Mouse (Mus musculus) liver, embryonic 16.5 days (tissue): ENCODE results near the gene Tmem40. TPM values are rescaled to one million over a fixed set of nuclear protein-coding genes. Genes with fewer than 3 reads are reported as not detected.

Source experiments
- ATAC-seq: fragments of 200-750 bp; cut with Nextera tagmentation; 2 replicates; pipeline ENCODE4 v1.8.0; 2017; ENCODE audit warnings: low read depth, mild to moderate bottlenecking, moderate number of reproducible peaks, moderate library complexity
- H3K27ac ChIP-seq: fragments of 300-500 bp; sonication (generic); 2 replicates; pipeline ENCODE4 v1.5.1; 2014; ENCODE audit warnings: mild to moderate bottlenecking, low read length
- H3K27me3 ChIP-seq: fragments of 300-500 bp; sonication (generic); 2 replicates; pipeline ENCODE4 v1.6.1; 2014; ENCODE audit warnings: low read depth, low read length, mixed read lengths; ENCODE audit not compliant: control insufficient read depth, insufficient read depth
- H3K36me3 ChIP-seq: fragments of 300-500 bp; sonication (generic); 2 replicates; pipeline ENCODE4 v1.6.1; 2014; ENCODE audit warnings: mild to moderate bottlenecking; ENCODE audit not compliant: control insufficient read depth, insufficient read depth
- H3K4me1 ChIP-seq: fragments of 300-500 bp; sonication (generic); 2 replicates; pipeline ENCODE4 v1.6.1; 2014; ENCODE audit warnings: low read depth, low read length, mixed read lengths; ENCODE audit not compliant: control insufficient read depth
- H3K4me2 ChIP-seq: fragments of 300-500 bp; sonication (generic); 2 replicates; pipeline ENCODE4 v1.6.1; 2014; ENCODE audit warnings: low read depth, low read length, mixed read lengths
- H3K4me3 ChIP-seq: fragments of 300-500 bp; sonication (generic); 2 replicates; pipeline ENCODE4 v1.5.1; 2014; ENCODE audit warnings: low read depth, mild to moderate bottlenecking, low read length
- H3K9ac ChIP-seq: fragments of 300-500 bp; sonication (generic); 2 replicates; pipeline ENCODE4 v1.6.1; 2014; ENCODE audit warnings: low read depth, low read length
- H3K9me3 ChIP-seq: fragments of 300-500 bp; sonication (generic); replicated peaks from 2 replicates; pipeline ENCODE4 v1.6.1; 2016; ENCODE audit warnings: low read length; ENCODE audit not compliant: control insufficient read depth
- WGBS: fragments of 180-500 bp; shearing (Covaris S2); extraction: QIAGEN DNeasy Blood & Tissue Kit; methylation state at CpG from one replicate; pipeline ENCODE4 v1.1.7; 2014; ENCODE audit not compliant: insufficient replicate concordance; 5-methylcytosine and 5-hydroxymethylcytosine counted together
- polyA plus RNA-seq: library from polyadenylated mRNA; unstranded; fragments of >200 nt; fragmentation: Nextera tagmentation; extraction: Ambion mirVana; gene quantifications from 2 replicates; pipeline ENCODE4 v1.2.1, GENCODE M21; 2015

Gene Tmem40
- polyA plus RNA-seq, 1 experiment from 2014 or later = 28.8 TPM

- H3K9ac ChIP-seq = no peak overlapping the region
- no peaks in the 10 kb centered on the region for H3K36me3 ChIP-seq
- no peak overlapping the region for H3K27ac ChIP-seq
- H3K27me3 ChIP-seq = no peaks in the 10 kb centered on the region
- H3K9me3 ChIP-seq = no peaks in the 10 kb centered on the region; the same call in 1 of the 2 replicates
- 0 out of 2 replicates have a peak, but pooled peaks have one; percentile 39 for ATAC-seq
- no peak overlapping the region for H3K4me2 ChIP-seq
- H3K4me3 ChIP-seq = no peak overlapping the region
- H3K4me1 ChIP-seq = no peaks in the 10 kb centered on the region
- 62% methylated on average over 1 of the region's 1 CpGs for WGBS
Observed at GRCm38 (mm10) chr6:115727108-115727507, 35.1 kb downstream of the Tmem40 start.

DNA sequence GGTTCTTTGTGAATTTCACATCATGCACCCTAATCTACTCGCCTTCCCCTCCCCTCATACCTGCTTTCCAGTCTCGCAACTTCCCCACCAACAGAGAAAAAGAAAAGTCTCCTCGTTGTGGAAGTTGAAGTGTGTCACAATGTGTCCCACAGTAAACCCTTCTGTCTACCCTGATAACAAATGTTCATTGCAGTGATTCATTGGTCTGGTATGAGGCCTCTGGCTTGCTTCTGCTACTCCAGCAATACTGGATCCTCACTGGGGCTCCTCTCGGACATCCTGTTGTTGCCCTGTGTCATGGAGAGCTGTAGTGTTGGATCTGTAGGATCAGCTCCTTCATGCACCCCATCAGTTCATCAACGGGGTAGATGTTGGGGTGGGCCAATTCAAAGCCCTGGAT lies 40.0 kb downstream of the Tmem40 start:
- H3K27me3 ChIP-seq = no peaks in the 10 kb centered on the region
- no peak overlapping the region for H3K4me2 ChIP-seq
- no peak overlapping the region for H3K9ac ChIP-seq
- no peak for ATAC-seq
- H3K9me3 ChIP-seq = no peaks in the 10 kb centered on the region
- H3K27ac ChIP-seq = no peak overlapping the region
- H3K4me1 ChIP-seq = peaks cover 10% of the 10 kb centered on the region
- WGBS = 45% methylated on average over 5 of the region's 5 CpGs
- no peaks in the 10 kb centered on the region for H3K36me3 ChIP-seq
- H3K4me3 ChIP-seq = no peak overlapping the region

GRCm38 (mm10) chr6:115717715-115718558 lies 44.3 kb downstream of the Tmem40 start:
- Histone ChIP-seq H3K4me3 (peak overlapping the region; percentile 36), H3K9me3 (no peaks in the 10 kb centered on the region), H3K4me2 (peak overlapping the region; percentile 67), H3K9ac (peak overlapping the region; percentile 38), H3K27me3 (no peaks in the 10 kb centered on the region), H3K36me3 (no peaks in the 10 kb centered on the region), H3K27ac (no peak overlapping the region), H3K4me1 (peaks cover 13% of the 10 kb centered on the region)
- ATAC-seq = peak; percentile 82
- 3% methylated on average over 15 of the region's 15 CpGs for WGBS

GRCm38 (mm10) chr6:115717101-115717652 lies 45.0 kb downstream of the Tmem40 start:
- H3K27ac ChIP-seq = no peak overlapping the region
- no peaks in the 10 kb centered on the region for H3K27me3 ChIP-seq
- 40% methylated on average over 8 of the region's 8 CpGs for whole genome bisulfite sequencing
- ATAC-seq = peak; percentile 51
- no peaks in the 10 kb centered on the region for H3K36me3 ChIP-seq
- no peak overlapping the region for H3K9ac ChIP-seq
- peaks cover 13% of the 10 kb centered on the region for H3K4me1 ChIP-seq
- H3K9me3 ChIP-seq = no peaks in the 10 kb centered on the region
- peak overlapping the region; percentile 67 for H3K4me2 ChIP-seq
- no peak overlapping the region for H3K4me3 ChIP-seq

DNA sequence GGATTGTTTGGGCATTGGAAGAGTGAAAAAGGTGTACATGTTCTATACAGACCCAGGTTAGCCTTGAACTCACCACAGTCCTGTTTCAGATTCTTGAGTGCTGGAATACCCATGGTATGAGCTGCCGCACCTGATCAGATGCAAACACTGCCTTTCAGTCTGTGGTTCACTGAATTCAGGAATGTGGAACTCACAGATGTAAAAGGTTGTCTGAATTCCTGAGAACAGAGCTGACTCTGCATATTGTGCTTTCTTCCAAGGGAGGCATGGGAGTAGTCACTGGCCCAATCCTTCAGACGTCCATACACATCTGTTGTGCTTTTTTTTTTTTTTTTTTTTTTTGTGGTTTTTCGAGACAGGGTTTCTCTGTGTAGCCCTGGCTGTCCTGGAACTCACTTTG lies 50.9 kb downstream of the Tmem40 start:
- Histone ChIP-seq H3K9ac (no peak overlapping the region), H3K4me2 (no peak overlapping the region), H3K9me3 (no peaks in the 10 kb centered on the region), H3K4me1 (no peaks in the 10 kb centered on the region), H3K27me3 (no peaks in the 10 kb centered on the region), H3K27ac (no peak overlapping the region), H3K36me3 (no peaks in the 10 kb centered on the region), H3K4me3 (no peak overlapping the region)
- ATAC-seq = no peak
- 57% methylated on average over 2 of the region's 3 CpGs for WGBS

DNA sequence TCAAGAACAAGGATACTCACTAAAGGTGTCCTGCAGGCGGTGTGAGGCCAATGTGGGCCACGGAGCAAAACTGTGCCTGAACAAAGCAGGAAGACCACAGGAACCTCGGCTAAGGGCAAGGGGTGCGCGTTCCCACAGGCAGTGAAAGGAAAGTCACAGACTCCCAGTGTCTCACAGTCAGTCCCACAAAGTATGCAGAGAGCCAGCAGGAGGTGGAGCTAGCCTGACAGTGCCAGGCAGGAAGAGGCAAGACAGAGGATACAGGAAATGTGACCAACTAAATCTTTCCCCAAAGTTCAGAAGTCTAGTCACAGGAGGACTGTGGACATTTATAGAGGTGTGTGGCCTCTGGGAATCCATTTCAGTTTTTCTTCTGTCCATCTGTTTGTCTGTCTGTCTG lies 59.3 kb downstream of the Tmem40 start:
- H3K27ac ChIP-seq = no peak overlapping the region
- ATAC-seq = no peak
- no peak overlapping the region for H3K4me2 ChIP-seq
- H3K36me3 ChIP-seq = no peaks in the 10 kb centered on the region
- no peaks in the 10 kb centered on the region for H3K4me1 ChIP-seq
- H3K9ac ChIP-seq = no peak overlapping the region
- no peaks in the 10 kb centered on the region for H3K27me3 ChIP-seq
- H3K9me3 ChIP-seq = no peaks in the 10 kb centered on the region
- WGBS = 49% methylated on average over 5 of the region's 5 CpGs
- no peak overlapping the region for H3K4me3 ChIP-seq

GRCm38 (mm10) chr6:115701302-115701701 lies 60.9 kb downstream of the Tmem40 start:
- H3K4me3 ChIP-seq = no peak overlapping the region
- H3K9me3 ChIP-seq = no peaks in the 10 kb centered on the region
- no peak overlapping the region for H3K4me2 ChIP-seq
- no peak overlapping the region for H3K9ac ChIP-seq
- no peak for ATAC-seq
- no peaks in the 10 kb centered on the region for H3K36me3 ChIP-seq
- no peak overlapping the region for H3K27ac ChIP-seq
- no peaks in the 10 kb centered on the region for H3K4me1 ChIP-seq
- H3K27me3 ChIP-seq = no peaks in the 10 kb centered on the region
- WGBS = 55% methylated on average over 11 of the region's 11 CpGs

- no peak overlapping the region for H3K4me3 ChIP-seq
- H3K4me1 ChIP-seq = no peaks in the 10 kb centered on the region
- H3K9me3 ChIP-seq = no peaks in the 10 kb centered on the region
- H3K4me2 ChIP-seq = no peak overlapping the region
- no peaks in the 10 kb centered on the region for H3K27me3 ChIP-seq
- 57% methylated on average over 1 of the region's 1 CpGs for WGBS
- H3K27ac ChIP-seq = no peak overlapping the region
- H3K36me3 ChIP-seq = no peaks in the 10 kb centered on the region
- H3K9ac ChIP-seq = no peak overlapping the region
- peak; percentile 81 for ATAC-seq
Observed at GRCm38 (mm10) chr6:115700778-115701177, 61.4 kb downstream of the Tmem40 start.

- no peak overlapping the region for H3K9ac ChIP-seq
- H3K4me3 ChIP-seq = no peak overlapping the region
- no peaks in the 10 kb centered on the region for H3K27me3 ChIP-seq
- H3K4me2 ChIP-seq = no peak overlapping the region
- no peaks in the 10 kb centered on the region for H3K9me3 ChIP-seq
- no peaks in the 10 kb centered on the region for H3K36me3 ChIP-seq
- no peak for ATAC-seq
- 56% methylated on average over 4 of the region's 4 CpGs for WGBS
- H3K27ac ChIP-seq = no peak overlapping the region
- H3K4me1 ChIP-seq = no peaks in the 10 kb centered on the region
Observed at GRCm38 (mm10) chr6:115698699-115699098, 63.5 kb downstream of the Tmem40 start.
